9 mouse cellular contexts compared by ENCODE assay signal in the genomic region with DNA sequence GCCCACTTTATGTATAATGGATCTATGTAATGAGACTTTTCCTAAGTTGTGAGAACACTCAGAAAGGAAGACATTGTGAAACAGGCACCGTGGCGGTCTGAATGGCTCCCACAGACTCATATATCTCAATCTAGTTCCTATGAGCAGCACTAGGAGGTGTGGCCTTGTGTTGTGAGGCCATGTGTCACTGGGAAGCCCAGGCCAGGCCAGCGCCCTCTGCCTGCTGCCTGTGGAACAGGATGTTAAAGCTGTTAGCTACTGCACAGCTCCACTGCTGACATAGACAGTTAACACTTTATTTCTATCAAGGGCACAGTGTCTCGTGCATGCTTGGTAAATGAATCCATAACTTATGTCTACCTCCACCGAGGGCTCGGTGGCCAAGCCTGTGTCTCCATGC. TPM values are rescaled to one million over a fixed set of nuclear protein-coding genes. Genes with fewer than 3 reads are reported as not detected.
DNase-seq lines count a peak whose midpoint lies in the region; ATAC-seq and TF ChIP-seq lines count a peak whose summit lies in the region.
"Had no signal": no experiment of that assay in that cellular context is flagged by ENCODE, and none has a peak within 500 bp of the region (broad histone marks: within the 10 kb centered on the region; RNA-seq: fewer than 3 reads in every experiment).

No protein-coding gene starts in this region.

- WGBS in cerebellum, adult 2 months = 82% methylated on average over 6 of the region's 6 CpGs
- WGBS in liver, embryonic 16.5 days (ENCODE audit: insufficient replicate concordance) = 62% methylated on average over 6 of the region's 6 CpGs

- no peak for TF ChIP-seq POLR2A in cerebellum, adult 2 months (IDR thresholded peaks at IDR 0.05; ENCODE audit: borderline replicate concordance, insufficient read depth, low read length)

- no peaks in the 10 kb centered on the region for H3K27me3 ChIP-seq in cerebellum, adult 2 months (ENCODE audit: control insufficient read depth, insufficient read depth, low read length)
- H3K27me3 ChIP-seq in liver, embryonic 16.5 days (ENCODE audit: control insufficient read depth, insufficient read depth, low read depth, low read length) = no peaks in the 10 kb centered on the region
- no peaks in the 10 kb centered on the region for H3K27me3 ChIP-seq in splenic B cell, adult 2 months (ENCODE audit: control insufficient read depth, insufficient read depth, low read length, poor library complexity, severe bottlenecking)

- no peak overlapping the region for H3K27ac ChIP-seq in cerebellum, adult 2 months (ENCODE audit: insufficient read depth, low read length)
- H3K27ac ChIP-seq in liver, embryonic 16.5 days (ENCODE audit: low read length) = no peak overlapping the region

- no peak overlapping the region for H3K4me2 ChIP-seq in liver, embryonic 16.5 days (ENCODE audit: low read depth, low read length)

- H3K4me3 ChIP-seq in cerebellum, adult 2 months (replicated peaks; ENCODE audit: insufficient read depth, low read depth, low read length) = no peak overlapping the region
- H3K4me3 ChIP-seq in liver, embryonic 16.5 days (ENCODE audit: low read depth, low read length) = no peak overlapping the region

- H3K9ac ChIP-seq in liver, embryonic 16.5 days (ENCODE audit: low read depth, low read length) = no peak overlapping the region

- DNase-seq in cerebellum, adult 2 months = no peak
- no peak for DNase-seq in cerebellum, postnatal 36 days
- peak; percentile 42 for DNase-seq in ovary, postnatal 36 days (ENCODE audit: low spot score)
- DNase-seq in ovary, adult 18-20 months (ENCODE audit: low spot score) = no peak
- peak; percentile 58 for DNase-seq in splenic B cell, adult 2 months (ENCODE audit: low read depth, low spot score)
- DNase-seq in right cerebral cortex, postnatal 4 days = no peak

- no peaks in the 10 kb centered on the region for H3K9me3 ChIP-seq in liver, embryonic 16.5 days (replicated peaks; ENCODE audit: control insufficient read depth, low read length)

- TF ChIP-seq CTCF in cerebellum, adult 2 months (IDR thresholded peaks at IDR 0.05; ENCODE audit: borderline replicate concordance, insufficient read depth, low read depth, low read length) = peak; percentile 53; the same call in 1 of the 2 replicates

- ATAC-seq in granulocyte monocyte progenitor cell, adult 5-6 weeks (replicated peaks; ENCODE audit: poor library complexity, severe bottlenecking) = peak; percentile 99
- peak; percentile 57; the same call in 1 of the 2 replicates for ATAC-seq in liver, embryonic 16.5 days (ENCODE audit: low read depth)

- no peaks in the 10 kb centered on the region; the same call in 1 of the 2 replicates for H3K4me1 ChIP-seq in cerebellum, adult 2 months (ENCODE audit: control insufficient read depth, insufficient read depth, low read length)
- peaks cover 7% of the 10 kb centered on the region for H3K4me1 ChIP-seq in liver, embryonic 16.5 days (ENCODE audit: control insufficient read depth, low read depth, low read length)

- H3K36me3 ChIP-seq in liver, embryonic 16.5 days (ENCODE audit: control insufficient read depth, insufficient read depth) = peaks cover 45% of the 10 kb centered on the region
- peaks cover 6% of the 10 kb centered on the region for H3K36me3 ChIP-seq in splenic B cell, adult 2 months (ENCODE audit: control insufficient read depth, insufficient read depth, low read length, poor library complexity, severe bottlenecking)

RNA-seq across cellular contexts. Expression of gene Cct2, which starts 14.7 kb away (rescaled TPM):
- 148 and 153 TPM in 2 replicates for polyA plus RNA-seq in cerebellum, adult 2 months (2012; rRNA removed)
- total RNA-seq in granulocyte monocyte progenitor cell, adult 5-6 weeks (2014; fragmentation: Nextera tagmentation) = 387 and 450 TPM in 2 replicates
- total RNA-seq in granulocyte monocyte progenitor cell, adult 5-6 weeks (2017) = 517 and 619 TPM in 2 replicates
- 115 and 127 TPM in 2 replicates for polyA plus RNA-seq in liver, embryonic 16.5 days (2015; fragmentation: Nextera tagmentation; extraction: Ambion mirVana)

RNA-seq across cellular contexts. Expression of gene Lrrc10, which starts 33.1 kb away (rescaled TPM):
- 0.16 TPM in 1 of 2 replicates, not detected in the other for polyA plus RNA-seq in cerebellum, adult 2 months (2012; rRNA removed)
- total RNA-seq in granulocyte monocyte progenitor cell, adult 5-6 weeks (2014; fragmentation: Nextera tagmentation) = not detected in 2 replicates
- total RNA-seq in granulocyte monocyte progenitor cell, adult 5-6 weeks (2017) = not detected in 2 replicates
- polyA plus RNA-seq in liver, embryonic 16.5 days (2015; fragmentation: Nextera tagmentation; extraction: Ambion mirVana) = not detected in 2 replicates
- total RNA-seq: left cerebral cortex, postnatal 14 days had no signal

Comparison
In these comparisons a context has a peak if more than half of its experiments do, and no peak if none do; other contexts are left out.
1. DNase-seq: peak in ovary, postnatal 36 days (single experiment) and splenic B cell, adult 2 months (single experiment); none in cerebellum, adult 2 months (0 of 2), cerebellum, postnatal 36 days (0 of 2), ovary, adult 18-20 months (single experiment) and right cerebral cortex, postnatal 4 days (single experiment).